Mouse (Mus musculus): Measurements from ENCODE around the gene Gm20388.

Gm20388 gene

DNA sequence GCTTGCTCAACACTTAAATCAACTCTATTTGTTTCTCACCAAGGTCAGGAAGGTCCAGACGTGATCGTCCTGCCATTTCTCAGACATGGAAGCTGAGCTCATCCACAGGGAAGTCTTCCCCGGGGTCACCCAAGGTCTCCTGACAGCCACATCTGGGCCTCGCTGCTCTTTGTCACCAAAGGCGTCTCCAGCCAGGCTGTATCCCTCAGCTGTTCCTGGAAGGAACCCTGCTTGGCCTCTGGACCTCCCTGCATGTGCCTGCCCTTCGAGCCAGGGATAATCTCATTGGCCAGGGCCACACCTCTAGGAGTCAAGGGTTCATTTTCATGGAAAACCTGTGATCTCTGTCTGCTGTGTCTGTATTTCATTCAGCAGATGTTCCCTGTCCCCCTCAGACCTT, 2168.5 kb downstream of the Gm20388 start:
- DNase-seq: peak; percentile 32 to 37

- DNase-seq: no peak
Measured at GRCm38 (mm10) chr8:122080347-122080746, 2169.7 kb downstream of the Gm20388 start.

- no peak for DNase-seq
Measured at GRCm38 (mm10) chr8:122083401-122083800, 2172.8 kb downstream of the Gm20388 start.

GRCm38 (mm10) chr8:122084145-122084544, 2173.5 kb downstream of the Gm20388 start:
- DNase-seq: no peak

GRCm38 (mm10) chr8:122084726-122085410, 2174.2 kb downstream of the Gm20388 start:
- DNase-seq: no peak

DNA sequence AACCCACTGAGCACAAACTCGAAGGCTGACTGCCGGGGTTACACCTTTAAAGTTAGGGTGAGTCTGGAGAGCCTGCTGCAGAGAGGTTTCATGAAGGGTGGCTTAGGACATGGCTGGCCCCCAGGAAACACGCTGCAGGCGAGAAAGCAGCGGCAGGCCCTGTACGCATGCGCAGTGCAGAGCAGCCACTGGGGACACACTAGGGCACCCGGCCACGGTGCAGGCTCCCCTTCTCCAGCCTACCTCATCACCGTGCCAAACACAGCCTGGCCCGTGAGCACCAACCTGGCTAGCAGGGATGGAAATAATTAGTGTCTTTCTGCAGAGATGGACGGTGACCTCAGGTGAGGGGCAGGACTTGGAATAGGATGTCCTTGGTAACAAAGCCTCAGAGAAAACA, 2175.4 kb downstream of the Gm20388 start:
- DNase-seq: no peak

DNA sequence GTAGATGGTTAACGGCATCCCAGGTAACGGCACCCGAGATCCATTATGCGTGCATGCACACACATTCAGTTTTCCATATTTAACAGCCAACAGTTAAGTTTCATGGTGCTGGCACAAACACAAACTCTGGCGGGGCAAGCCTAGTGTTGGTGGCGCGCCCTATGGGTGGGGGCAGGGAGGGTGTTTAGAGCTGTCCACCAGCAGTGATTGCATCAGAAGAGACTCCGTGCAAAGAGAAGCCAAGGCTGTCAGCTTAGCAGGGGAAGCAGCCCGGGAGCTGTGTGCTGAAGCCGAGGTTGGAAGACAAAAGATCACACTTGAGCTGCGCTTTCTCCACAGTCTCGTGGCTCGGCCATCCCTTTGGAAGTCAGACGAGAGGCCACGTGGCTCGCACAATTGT, 2178.0 kb downstream of the Gm20388 start:
- DNase-seq: no peak

GRCm38 (mm10) chr8:122089186-122089700, 2178.6 kb downstream of the Gm20388 start:
- DNase-seq: no peak

DNA sequence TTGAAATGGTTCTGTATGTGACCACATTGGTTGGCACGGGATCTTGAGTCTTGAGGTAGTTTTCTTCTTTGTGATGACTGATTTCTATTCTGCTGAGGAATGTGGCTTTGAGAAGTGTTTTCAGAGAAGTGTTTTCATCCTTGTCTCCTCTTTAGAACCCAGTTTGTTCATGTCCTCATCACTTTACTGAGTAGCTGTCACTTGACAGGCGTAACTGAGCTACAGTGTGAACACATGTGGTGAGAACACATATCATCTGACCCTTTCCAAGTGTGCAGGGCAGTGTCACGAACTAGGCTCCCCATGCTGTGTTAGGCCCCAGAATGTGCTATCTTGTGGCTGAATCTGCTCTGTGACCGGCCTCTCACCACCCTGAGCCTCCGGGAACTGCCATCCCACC, 2181.8 kb downstream of the Gm20388 start:
- DNase-seq: no peak

DNA sequence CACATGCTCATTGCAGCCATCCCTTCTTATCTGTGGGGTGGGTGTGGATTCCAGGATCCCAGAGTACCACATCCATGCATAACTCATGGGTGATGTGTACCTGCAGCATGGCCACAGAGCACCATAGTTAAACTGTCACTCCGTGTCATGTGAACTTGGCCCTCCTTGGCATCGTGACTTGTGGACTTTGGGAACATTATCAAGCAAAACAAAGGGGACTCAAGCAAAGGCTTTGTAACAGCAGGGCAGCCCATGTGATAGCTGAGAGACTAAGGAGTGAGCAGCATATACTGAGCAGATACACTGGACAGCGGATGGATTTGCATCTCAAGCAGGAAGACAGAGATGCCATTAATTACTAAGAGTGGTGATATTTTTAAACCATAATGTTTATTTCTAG, 2188.1 kb downstream of the Gm20388 start:
- DNase-seq: peak; percentile 42 to 53

DNA sequence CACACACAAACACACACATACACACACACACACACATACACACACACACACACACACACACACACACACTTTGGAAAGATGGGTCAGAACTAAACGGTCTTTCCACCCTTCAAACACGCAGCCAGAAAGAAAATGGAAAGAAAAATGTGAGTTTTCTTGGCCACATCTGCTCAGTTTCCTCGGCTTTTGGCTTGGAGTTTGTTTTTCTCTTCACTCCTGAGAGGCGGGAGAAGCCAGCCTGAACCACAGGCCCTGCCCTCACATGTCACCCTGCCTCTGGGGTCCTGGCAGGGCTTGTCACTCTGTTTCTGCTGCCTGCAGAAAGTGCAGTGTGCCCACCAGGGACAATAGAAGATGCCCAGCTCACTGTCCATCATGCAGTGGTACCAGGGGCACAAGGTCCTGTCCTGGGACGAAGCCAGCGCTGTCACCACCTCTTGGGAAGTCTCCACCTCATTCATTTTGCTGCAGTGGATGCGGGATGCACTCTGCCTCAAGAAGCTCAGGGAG, 2189.1 kb downstream of the Gm20388 start:
- no peak for DNase-seq

GRCm38 (mm10) chr8:122101816-122102215, 2191.2 kb downstream of the Gm20388 start:
- DNase-seq: no peak

GRCm38 (mm10) chr8:122102286-122102685, 2191.6 kb downstream of the Gm20388 start:
- no peak for DNase-seq

- DNase-seq: no peak
Measured at GRCm38 (mm10) chr8:122103241-122103640, 2192.6 kb downstream of the Gm20388 start.

DNA sequence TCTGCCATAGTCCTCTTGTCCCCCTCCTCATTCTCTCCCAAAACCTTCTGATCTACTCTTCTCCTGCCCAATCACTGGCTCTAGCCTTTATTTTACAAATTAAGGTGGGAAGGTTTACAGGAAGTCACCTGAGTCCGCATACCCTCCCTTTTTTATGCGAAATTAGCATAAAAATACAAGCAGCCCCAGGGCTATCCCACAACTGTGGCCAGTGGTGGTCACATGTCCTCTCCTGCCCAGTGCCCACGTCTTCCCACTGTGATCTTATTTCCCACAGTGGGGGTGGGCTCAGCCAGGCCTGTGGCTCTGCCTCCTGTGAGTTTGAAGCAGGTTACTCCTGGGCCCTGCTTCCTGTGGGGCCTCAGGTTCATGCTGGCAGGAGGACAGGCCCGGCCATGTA, 2194.0 kb downstream of the Gm20388 start:
- DNase-seq: no peak

DNA sequence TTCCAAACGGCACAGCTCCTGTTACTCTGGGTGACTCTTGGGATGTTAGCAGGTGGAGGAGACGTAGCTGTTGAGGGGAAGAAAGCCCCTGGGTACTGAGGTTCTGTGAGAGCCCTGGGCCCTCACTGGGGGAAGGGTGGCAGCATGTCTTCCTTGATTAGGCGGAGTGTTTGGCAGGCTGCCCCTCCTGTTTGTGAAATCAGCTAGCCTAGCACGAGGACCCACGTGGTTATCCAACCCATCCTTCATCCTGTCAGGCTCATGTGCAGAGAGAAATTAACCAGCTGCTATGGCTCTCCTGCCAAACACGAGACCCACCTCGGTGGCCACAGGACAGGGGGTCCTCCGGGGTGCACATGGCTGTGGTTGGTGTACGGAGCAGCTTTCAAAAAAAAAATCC, 2195.6 kb downstream of the Gm20388 start:
- DNase-seq: peak; percentile 27 to 39

- DNase-seq: no peak
Measured at GRCm38 (mm10) chr8:122110240-122110866, 2199.7 kb downstream of the Gm20388 start.

DNA sequence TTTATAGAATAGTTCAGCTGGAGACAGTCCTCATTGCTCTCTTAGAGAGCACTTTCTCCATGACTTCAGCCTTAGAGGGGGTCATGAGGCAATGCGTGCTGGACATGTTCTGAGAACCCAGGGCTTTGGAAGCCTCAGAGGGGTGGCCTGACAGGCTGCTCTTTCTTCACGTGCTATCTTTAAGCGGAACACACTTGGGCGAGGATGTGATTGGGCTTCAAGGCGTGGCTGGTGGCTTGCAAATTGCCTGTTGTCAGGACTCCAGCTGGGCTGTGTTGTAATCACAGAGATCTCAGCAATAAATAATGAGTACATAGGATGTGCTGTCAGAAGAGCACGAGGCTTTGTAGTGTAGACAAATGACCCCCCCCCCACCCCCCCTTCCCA, 2200.2 kb downstream of the Gm20388 start:
- DNase-seq: no peak

DNA sequence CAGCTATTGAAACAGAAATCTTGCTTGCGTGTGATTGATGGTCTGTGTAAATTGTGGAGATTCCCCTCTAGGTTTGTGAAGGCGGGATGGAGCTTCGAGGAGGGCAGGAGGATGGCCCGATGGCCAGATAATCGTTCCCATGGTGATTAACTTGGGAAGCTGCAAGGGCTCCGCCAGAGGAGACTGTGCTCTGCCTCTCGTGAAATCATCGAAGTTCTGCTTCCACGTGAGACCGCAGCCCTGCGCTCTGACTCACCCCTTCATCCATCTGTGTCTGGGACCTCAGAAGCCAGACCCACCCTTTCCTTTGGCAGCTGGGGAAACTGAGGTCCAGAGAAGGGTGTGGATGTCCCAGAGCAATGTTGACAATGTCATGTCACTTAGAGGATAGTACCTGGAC, 2201.1 kb downstream of the Gm20388 start:
- DNase-seq: no peak

GRCm38 (mm10) chr8:122112264-122112965, 2201.8 kb downstream of the Gm20388 start:
- DNase-seq: peak; percentile 15 to 38

DNA sequence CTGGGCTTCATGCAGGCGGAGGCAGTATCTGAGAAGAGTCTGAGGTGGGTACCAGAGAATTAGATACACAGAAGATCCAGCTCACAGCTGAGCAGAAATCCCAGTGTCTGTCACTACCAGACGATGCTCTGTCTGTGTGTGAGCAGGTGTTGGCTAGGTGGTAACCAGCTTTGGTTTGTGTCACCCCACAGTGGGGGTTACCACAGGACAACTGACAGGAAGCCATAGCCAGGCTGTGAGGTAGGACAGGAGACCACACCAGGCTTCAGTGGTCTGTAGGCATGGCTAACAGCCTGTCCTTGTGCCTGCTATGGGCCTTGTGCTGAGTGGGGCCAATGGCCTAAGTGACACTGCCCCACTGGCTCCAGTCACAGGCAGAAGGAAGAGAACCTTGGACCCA, 2204.2 kb downstream of the Gm20388 start:
- no peak for DNase-seq

- no peak for DNase-seq
Measured at GRCm38 (mm10) chr8:122116716-122117357, 2206.2 kb downstream of the Gm20388 start.

DNA sequence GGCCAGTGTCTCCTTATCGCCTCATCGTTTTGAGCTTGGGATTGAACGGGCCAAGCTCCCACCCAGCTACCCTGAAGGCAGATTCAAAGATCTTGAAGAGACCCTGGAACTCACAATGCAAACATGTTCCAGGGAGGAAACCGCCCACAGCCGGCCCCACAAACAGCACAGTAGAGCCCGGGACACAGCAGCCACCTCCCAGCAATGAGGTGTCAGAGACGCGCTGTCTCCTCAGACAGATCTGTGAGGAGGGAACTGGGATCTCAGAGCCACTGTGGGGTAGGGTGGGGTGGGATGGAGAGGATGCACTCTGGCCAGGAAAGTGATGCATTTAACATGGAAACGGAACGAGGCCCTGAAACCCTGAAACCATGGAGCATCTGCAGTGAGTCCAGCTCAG, 2207.5 kb downstream of the Gm20388 start:
- DNase-seq: no peak

All from kidney, adult 8-10 months (tissue).